12 mouse cellular contexts compared by ENCODE assay signal in genomic region chr3:127375956-127376660, GRCm38 (mm10).
DNase-seq lines count a peak whose midpoint lies in the region; ATAC-seq lines count a peak whose summit lies in the region.
"Had no signal": no experiment of that assay in that cellular context is flagged by ENCODE, and none has a peak within 500 bp of the region (broad histone marks: within the 10 kb centered on the region; RNA-seq: fewer than 3 reads in every experiment).

No protein-coding gene starts in this region.

- H3K36me3 ChIP-seq in neural tube, embryonic 11.5 days (ENCODE audit: control insufficient read depth, insufficient read depth, low read length) = no peaks in the 10 kb centered on the region
- no peaks in the 10 kb centered on the region for H3K36me3 ChIP-seq in forebrain, embryonic 10.5 days (replicated peaks)
- no peaks in the 10 kb centered on the region for H3K36me3 ChIP-seq in limb, embryonic 12.5 days

- 0 out of 2 replicates have a peak, but pooled peaks have one; percentile 49 for ATAC-seq in neural tube, embryonic 11.5 days (ENCODE audit: insufficient read depth, low FRiP score, low TSS enrichment)
- no peak for ATAC-seq in limb, embryonic 12.5 days (ENCODE audit: insufficient number of reproducible peaks, insufficient read depth, low FRiP score, low TSS enrichment, low read depth)
- ATAC-seq: lung, postnatal 0 days had no signal

- WGBS in neural tube, embryonic 11.5 days = 40% methylated on average over 11 of the region's 11 CpGs
- 27% methylated on average over 11 of the region's 11 CpGs for WGBS in forebrain, embryonic 10.5 days
- 50% methylated on average over 11 of the region's 11 CpGs for WGBS in limb, embryonic 12.5 days

- H3K4me3 ChIP-seq in neural tube, embryonic 11.5 days (ENCODE audit: low read depth, low read length) = no peak overlapping the region
- peak overlapping the region; percentile 18 for H3K4me3 ChIP-seq in forebrain, embryonic 10.5 days
- no peak overlapping the region for H3K4me3 ChIP-seq in limb, embryonic 12.5 days (replicated peaks)

- peaks cover 7% of the 10 kb centered on the region; the same call in 1 of the 2 replicates for H3K4me1 ChIP-seq in neural tube, embryonic 11.5 days (ENCODE audit: control insufficient read depth, insufficient read depth, low read length)
- H3K4me1 ChIP-seq in forebrain, embryonic 10.5 days = peaks cover 28% of the 10 kb centered on the region
- peaks cover 13% of the 10 kb centered on the region for H3K4me1 ChIP-seq in limb, embryonic 12.5 days (replicated peaks)

- H3K9ac ChIP-seq in neural tube, embryonic 11.5 days (ENCODE audit: low read length) = no peak overlapping the region
- H3K9ac ChIP-seq in limb, embryonic 12.5 days (replicated peaks) = no peak overlapping the region

- no peak overlapping the region for H3K27ac ChIP-seq in neural tube, embryonic 11.5 days (ENCODE audit: low read depth, low read length)
- H3K27ac ChIP-seq in forebrain, embryonic 10.5 days = peak overlapping the region; percentile 49
- peak overlapping the region; percentile 56; the same call in 1 of the 2 replicates for H3K27ac ChIP-seq in limb, embryonic 12.5 days

- no peaks in the 10 kb centered on the region for H3K27me3 ChIP-seq in neural tube, embryonic 11.5 days (ENCODE audit: control insufficient read depth, insufficient read depth, low read length)
- H3K27me3 ChIP-seq in forebrain, embryonic 10.5 days (ENCODE audit: poor library complexity, severe bottlenecking) = peaks cover 38% of the 10 kb centered on the region
- no peaks in the 10 kb centered on the region for H3K27me3 ChIP-seq in limb, embryonic 12.5 days

- no peak for DNase-seq in neural tube, embryonic 11.5 days (ENCODE audit: low spot score)
- no peak for DNase-seq in neural tube, embryonic 10.5 days (ENCODE audit: extremely low spot score, low spot score)
- DNase-seq in forebrain, embryonic 10.5 days (ENCODE audit: extremely low spot score, low spot score) = peak; percentile 26
- DNase-seq in thymus, postnatal 0 days (ENCODE audit: low spot score) = no peak
- no peak for DNase-seq in cerebellum, adult 18-20 months
- DNase-seq in urinary bladder, postnatal 36 days (ENCODE audit: low spot score in 2 of 2) = no peak
- no peak for DNase-seq in spleen, adult 18-20 months
- DNase-seq: heart, postnatal 36 days; kidney, postnatal 14 days; left cerebral cortex, postnatal 4 days had no signal

- no peaks in the 10 kb centered on the region for H3K9me3 ChIP-seq in neural tube, embryonic 11.5 days (ENCODE audit: control insufficient read depth, low read length)
- H3K9me3 ChIP-seq in forebrain, embryonic 10.5 days = peaks cover 6% of the 10 kb centered on the region; the same call in 1 of the 2 replicates
- H3K9me3 ChIP-seq in limb, embryonic 12.5 days = no peaks in the 10 kb centered on the region

- no peak overlapping the region for H3K4me2 ChIP-seq in neural tube, embryonic 11.5 days (ENCODE audit: low read depth)
- peak overlapping the region; percentile 9; the same call in 1 of the 2 replicates for H3K4me2 ChIP-seq in limb, embryonic 12.5 days
